Mouse (Mus musculus): Measurements from ENCODE around the gene Cldn22.

The Cldn22 gene

GRCm38 (mm10) chr8:47832616-47833015 is 8.3 kb downstream of the Cldn22 start:
- no peak for DNase-seq (ENCODE audit: extremely low read depth, low read depth, low spot score)

GRCm38 (mm10) chr8:47833944-47834343 is 9.7 kb downstream of the Cldn22 start:
- DNase-seq (ENCODE audit: extremely low read depth, low read depth, low spot score), result no peak

- DNase-seq (ENCODE audit: extremely low read depth, low read depth, low spot score), result no peak
These were observed 18.8 kb downstream of the Cldn22 start for GRCm38 (mm10) chr8:47843063-47843462.

GRCm38 (mm10) chr8:47843651-47844050 is 19.4 kb downstream of the Cldn22 start:
- DNase-seq (ENCODE audit: extremely low read depth, low read depth, low spot score), result no peak

- DNase-seq (ENCODE audit: extremely low read depth, low read depth, low spot score), result no peak
These were observed 21.7 kb downstream of the Cldn22 start for GRCm38 (mm10) chr8:47845956-47846355.

DNA sequence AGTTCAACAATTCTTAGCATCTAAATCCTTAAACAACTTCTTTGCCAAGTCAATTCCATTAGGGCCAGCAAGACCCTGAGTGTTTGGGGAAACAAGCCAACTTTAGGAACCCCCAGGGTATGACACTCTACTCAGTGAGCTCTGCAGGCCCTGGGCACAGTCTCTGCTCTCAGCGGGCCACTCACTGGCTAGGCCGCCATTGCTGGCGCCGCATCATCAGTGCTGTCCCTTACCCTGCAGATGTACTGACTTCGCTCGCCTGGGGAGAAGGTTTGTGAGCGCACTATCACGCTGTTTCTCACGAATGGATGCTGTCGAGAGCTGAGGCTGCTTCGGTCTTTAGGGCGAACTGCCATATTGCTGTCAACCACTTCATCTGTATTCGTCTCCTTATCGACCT is 22.9 kb downstream of the Cldn22 start:
- no peak for DNase-seq (ENCODE audit: extremely low read depth, low read depth, low spot score)

DNA sequence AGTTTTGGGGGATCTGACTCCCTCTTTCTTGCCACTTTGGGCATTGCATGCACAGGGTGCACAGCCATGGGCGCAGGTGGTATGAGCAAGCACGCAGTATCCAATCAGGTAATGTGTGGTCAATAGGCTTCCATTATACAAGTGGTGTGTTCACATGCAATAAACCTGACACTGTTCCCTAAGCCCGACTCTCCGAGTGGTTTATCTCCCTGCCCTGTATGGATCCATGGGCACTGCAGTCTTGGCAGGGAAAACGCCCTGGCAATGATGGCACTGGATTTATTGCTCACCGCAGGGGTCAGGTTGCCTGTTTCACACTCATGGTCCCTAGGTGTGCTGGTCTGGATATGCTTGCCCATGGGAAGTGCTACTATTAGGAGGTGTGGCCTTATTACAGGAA is 23.6 kb downstream of the Cldn22 start:
- DNase-seq (ENCODE audit: extremely low read depth, low read depth, low spot score), result no peak

DNA sequence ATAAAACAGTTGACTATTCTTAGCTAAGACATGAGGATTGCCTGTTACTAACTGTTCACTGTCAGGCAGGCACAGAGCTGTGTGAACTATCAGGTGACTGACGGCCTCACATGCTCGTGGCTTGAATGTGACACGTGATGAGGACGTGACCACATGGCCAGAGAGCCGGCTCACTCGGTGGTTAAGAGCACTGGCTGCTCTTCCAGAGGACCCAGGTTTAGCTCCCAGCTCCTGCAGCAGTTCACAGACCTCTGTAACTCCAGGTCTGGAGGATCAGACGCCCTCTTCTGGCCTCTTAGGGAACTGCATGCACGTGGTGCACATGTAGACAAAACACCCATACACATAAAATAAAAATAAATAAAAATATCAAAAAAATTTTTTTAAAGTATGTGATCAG is 25.6 kb downstream of the Cldn22 start:
- DNase-seq (ENCODE audit: extremely low read depth, low read depth, low spot score), result no peak

- DNase-seq (ENCODE audit: extremely low read depth, low read depth, low spot score), result no peak
These were observed 27.7 kb downstream of the Cldn22 start for GRCm38 (mm10) chr8:47851824-47852502.

DNA sequence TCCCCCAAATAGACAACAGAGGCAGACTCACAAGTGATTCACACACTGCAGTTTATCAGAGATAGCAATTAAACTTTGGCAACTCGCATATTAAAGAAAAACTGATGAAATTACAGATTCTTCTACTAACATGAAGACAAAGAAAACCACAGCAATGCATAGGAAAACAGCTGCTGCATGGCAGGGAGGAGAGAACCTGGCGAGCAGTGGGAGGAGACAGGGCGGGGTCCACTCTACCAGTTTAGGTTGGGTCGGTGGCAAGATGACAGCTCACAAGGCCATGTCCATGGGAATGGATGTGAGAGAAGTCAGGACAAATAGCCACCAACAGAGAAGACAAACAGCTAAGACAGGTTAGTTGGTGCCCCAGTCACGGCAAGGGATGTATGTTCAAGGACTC is 28.5 kb downstream of the Cldn22 start:
- DNase-seq (ENCODE audit: extremely low read depth, low read depth, low spot score), result no peak

DNA sequence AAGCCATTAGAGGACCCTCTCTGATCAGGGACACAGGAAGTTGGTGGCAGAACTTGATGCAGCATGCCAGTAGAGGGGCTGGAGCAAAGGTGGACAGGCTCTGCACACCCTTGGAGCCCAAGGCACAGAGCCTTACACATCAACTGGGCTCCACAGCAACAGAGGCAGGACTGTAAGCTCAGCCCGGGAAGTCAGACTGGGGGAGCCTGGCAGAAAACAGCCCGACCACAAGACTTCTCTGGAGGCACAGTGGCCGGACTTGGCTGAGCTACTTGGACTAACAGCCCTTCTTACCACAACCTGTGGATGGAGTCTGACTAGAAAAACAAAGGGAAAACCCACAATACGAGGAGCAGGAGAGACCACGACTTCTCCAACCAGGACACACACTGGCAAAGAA is 29.1 kb downstream of the Cldn22 start:
- no peak for DNase-seq (ENCODE audit: extremely low read depth, low read depth, low spot score)

DNA sequence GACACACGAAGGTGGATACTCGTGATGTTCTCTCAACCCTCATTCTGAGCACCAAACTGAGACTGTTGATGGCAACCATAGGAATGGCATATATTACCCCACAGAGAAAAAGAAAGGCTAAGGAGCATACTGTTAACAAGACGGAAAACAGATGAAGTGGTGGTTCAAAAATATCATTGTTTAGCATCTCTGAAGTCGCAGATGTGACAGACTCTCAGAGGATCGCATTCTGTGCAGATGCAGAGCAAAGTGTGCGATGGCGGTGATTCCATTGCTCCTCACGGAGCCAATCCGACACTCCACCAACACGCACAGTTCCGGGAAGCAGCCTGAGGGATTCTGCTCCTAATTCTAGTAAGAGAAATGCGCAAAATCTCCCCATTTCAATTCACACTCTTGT is 35.0 kb downstream of the Cldn22 start:
- DNase-seq (ENCODE audit: extremely low read depth, low read depth, low spot score), result no peak

GRCm38 (mm10) chr8:47866568-47866967 is 42.3 kb downstream of the Cldn22 start:
- DNase-seq (ENCODE audit: extremely low read depth, low read depth, low spot score), result no peak

DNA sequence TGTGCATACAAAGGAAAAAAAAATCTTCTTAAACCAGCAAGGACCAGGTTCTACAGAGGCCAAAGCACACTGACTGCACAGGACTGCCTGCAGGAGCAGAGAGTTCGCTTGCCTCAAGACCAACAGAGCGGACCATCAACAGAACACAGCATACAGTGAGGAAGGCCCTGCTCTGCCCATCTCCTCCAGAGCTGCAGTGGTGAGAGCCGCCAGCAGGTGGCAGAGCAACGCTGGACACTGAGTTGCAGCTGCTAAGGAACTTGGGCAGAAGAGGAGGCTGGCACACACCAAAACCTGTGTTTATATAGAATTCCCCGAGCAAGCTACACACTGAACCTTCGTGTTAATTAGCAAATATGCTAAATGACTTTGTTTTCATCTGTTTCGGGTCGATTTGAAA is 42.8 kb downstream of the Cldn22 start:
- DNase-seq (ENCODE audit: extremely low read depth, low read depth, low spot score), result no peak

DNA sequence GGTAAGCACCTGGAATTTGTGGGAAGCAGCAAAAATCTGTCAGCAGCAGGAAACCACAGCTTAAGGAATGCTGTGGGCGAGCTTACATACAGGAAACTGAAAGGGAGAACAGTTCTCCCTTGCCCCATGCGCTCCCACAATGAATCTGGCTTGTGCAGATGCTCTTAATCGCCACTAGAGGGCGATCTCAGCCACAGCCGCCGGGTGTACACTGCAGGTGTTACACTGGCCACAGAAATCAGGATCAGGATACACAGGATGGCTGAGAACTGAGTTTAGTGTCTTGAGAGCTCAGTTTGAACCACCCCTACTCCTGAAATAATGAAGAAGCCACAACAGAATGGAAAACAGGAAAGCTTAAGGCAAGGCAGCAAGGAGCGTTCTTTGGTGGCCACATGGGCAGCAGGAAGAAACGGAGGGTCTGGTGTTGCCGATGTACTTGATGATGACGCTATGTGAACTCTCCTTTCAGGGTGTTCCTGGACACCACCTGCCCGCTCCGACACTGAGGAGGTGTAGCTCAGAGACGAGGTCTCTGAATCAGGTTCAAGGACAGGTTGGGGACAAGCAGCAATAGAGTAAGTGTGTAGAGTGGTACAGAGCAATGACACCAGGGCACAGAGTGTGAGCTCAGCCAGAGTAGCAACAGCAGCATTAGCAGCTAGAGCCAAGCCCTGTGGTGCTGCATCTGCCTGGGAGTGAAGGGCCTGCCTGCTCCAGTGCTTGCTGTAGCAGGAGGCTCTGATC is 48.3 kb downstream of the Cldn22 start:
- no peak for DNase-seq (ENCODE audit: extremely low read depth, low read depth, low spot score)

GRCm38 (mm10) chr8:47874497-47875178 is 50.4 kb downstream of the Cldn22 start:
- DNase-seq (ENCODE audit: extremely low read depth, low read depth, low spot score), result no peak
